Mouse (Mus musculus): ENCODE results near the gene Tmed4. TPM values are rescaled to one million over a fixed set of nuclear protein-coding genes. Genes with fewer than 3 reads are reported as not detected.

Tmed4 gene
- total RNA-seq, 1 experiment from 2014 or later = 67.4 TPM

DNA sequence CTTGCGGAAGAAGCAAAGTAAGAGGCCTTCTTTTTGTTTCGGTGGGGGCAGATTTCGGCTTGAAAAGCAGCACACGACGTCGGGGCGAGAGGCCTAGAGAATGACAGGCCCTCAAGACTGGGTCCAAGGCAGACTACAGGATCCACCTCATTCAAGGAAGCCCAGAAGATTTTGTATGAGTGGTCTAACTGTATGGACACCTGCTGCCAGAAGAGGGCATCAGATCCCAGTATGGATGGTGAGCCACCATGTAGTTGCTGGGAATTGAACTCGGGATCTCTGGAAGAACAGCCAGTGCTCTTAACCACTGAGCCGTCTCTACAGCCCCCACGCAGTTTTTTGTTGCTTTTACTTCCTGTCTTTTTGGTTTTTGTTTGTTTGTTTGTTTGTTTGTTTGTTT, 52.5 kb downstream of the Tmed4 start:
- ATAC-seq (replicated peaks in 1 of 2; ENCODE audit: insufficient read depth in 1 of 2, low FRiP score in 2 of 2, low TSS enrichment in 1 of 2, low read depth in 1 of 2, poor library complexity in 2 of 2, severe bottlenecking in 2 of 2) = no peak

Other genes with a start within 250 kb of the Tmed4 start
- gene Camk2b, start 208.5 kb downstream of the Tmed4 start, total RNA-seq (2017) = 1.7 and 3.4 TPM in 2 replicates
- gene A730071L15Rik, start 74.8 kb downstream of the Tmed4 start, total RNA-seq (2017) = 0.63 TPM in 1 of 2 replicates, not detected in the other
- 37.8 and 38.0 TPM in 2 replicates for gene Nudcd3, start 74.5 kb downstream of the Tmed4 start, total RNA-seq (2017)
- not detected in 2 replicates for gene Npc1l1, start 44.7 kb downstream of the Tmed4 start, total RNA-seq (2017)
- gene Ddx56, start 7.1 kb downstream of the Tmed4 start, total RNA-seq (2017) = 38.0 and 54.7 TPM in 2 replicates
- 71.7 and 94.2 TPM in 2 replicates for gene Ogdh, start 16.8 kb upstream of the Tmed4 start, total RNA-seq (2017)
- gene Zmiz2, start 114.2 kb upstream of the Tmed4 start, total RNA-seq (2017) = 11.1 and 14.8 TPM in 2 replicates
- gene Ppia, start 140.6 kb upstream of the Tmed4 start, total RNA-seq (2017) = 1,374 and 1,758 TPM in 2 replicates
- 138 and 152 TPM in 2 replicates for gene H2afv, start 169.6 kb upstream of the Tmed4 start, total RNA-seq (2017)
- 75.8 and 78.8 TPM in 2 replicates for gene Purb, start 201.0 kb upstream of the Tmed4 start, total RNA-seq (2017)
- gene Myo1g, start 246.1 kb upstream of the Tmed4 start, total RNA-seq (2017) = 41.4 and 46.3 TPM in 2 replicates